In genomic region chr9:121285341-121286324, GRCm38 (mm10) we compare ENCODE assay signal across 8 mouse cellular contexts. TPM values are rescaled to one million over a fixed set of nuclear protein-coding genes. Genes with fewer than 3 reads are reported as not detected.
DNase-seq lines count a peak whose midpoint lies in the region; ATAC-seq and TF ChIP-seq lines count a peak whose summit lies in the region.

No protein-coding gene starts in this region.

- peak overlapping the region; percentile 41 for H3K9ac ChIP-seq in hindbrain, embryonic 14.5 days
- H3K9ac ChIP-seq in limb, embryonic 14.5 days (ENCODE audit: low read depth, low read length, severe bottlenecking) = peak overlapping the region; percentile 58
- H3K9ac ChIP-seq in midbrain, embryonic 14.5 days (replicated peaks; ENCODE audit: low read length) = peak overlapping the region; percentile 51; the same call in 1 of the 2 replicates

- no peak overlapping the region for H3K27ac ChIP-seq in hindbrain, embryonic 14.5 days
- 0 out of 2 replicates have a peak overlapping the region, but pooled peaks have one; percentile 43 for H3K27ac ChIP-seq in limb, embryonic 14.5 days (replicated peaks; ENCODE audit: low read depth, low read length)
- no peak overlapping the region for H3K27ac ChIP-seq in midbrain, embryonic 14.5 days (replicated peaks; ENCODE audit: low read depth, low read length)

- no peaks in the 10 kb centered on the region; the same call in 1 of the 2 replicates for H3K4me1 ChIP-seq in hindbrain, embryonic 14.5 days (replicated peaks; ENCODE audit: control insufficient read depth, insufficient read depth, low read length)
- H3K4me1 ChIP-seq in limb, embryonic 14.5 days (ENCODE audit: control insufficient read depth, insufficient read depth, low read length) = no peaks in the 10 kb centered on the region
- no peaks in the 10 kb centered on the region for H3K4me1 ChIP-seq in midbrain, embryonic 14.5 days (ENCODE audit: control insufficient read depth, insufficient read depth, low read length)

- WGBS in hindbrain, embryonic 14.5 days = 21% methylated on average over 29 of the region's 29 CpGs
- 28% methylated on average over 29 of the region's 29 CpGs for WGBS in limb, embryonic 14.5 days
- 19% methylated on average over 29 of the region's 29 CpGs for WGBS in midbrain, embryonic 14.5 days

- H3K4me2 ChIP-seq in hindbrain, embryonic 14.5 days (replicated peaks) = peak overlapping the region; percentile 59
- peak overlapping the region; percentile 61 for H3K4me2 ChIP-seq in limb, embryonic 14.5 days (replicated peaks; ENCODE audit: low read depth, low read length, severe bottlenecking)
- H3K4me2 ChIP-seq in midbrain, embryonic 14.5 days (ENCODE audit: low read length) = peak overlapping the region; percentile 66

- peak; percentile 24; the same call in 1 of the 2 replicates for TF ChIP-seq POLR2A in limb, embryonic 14.5 days (IDR thresholded peaks at IDR 0.05; ENCODE audit: borderline replicate concordance, extremely low read depth, insufficient read depth, insufficient read length)

- H3K9me3 ChIP-seq in hindbrain, embryonic 14.5 days (ENCODE audit: control insufficient read depth, low read length) = peaks cover 10% of the 10 kb centered on the region; the same call in 1 of the 2 replicates
- H3K9me3 ChIP-seq in limb, embryonic 14.5 days (ENCODE audit: control insufficient read depth, low read length) = no peaks in the 10 kb centered on the region
- H3K9me3 ChIP-seq in midbrain, embryonic 14.5 days (ENCODE audit: control insufficient read depth, low read length) = no peaks in the 10 kb centered on the region

- H3K36me3 ChIP-seq in hindbrain, embryonic 14.5 days (replicated peaks; ENCODE audit: control insufficient read depth, insufficient read depth) = no peaks in the 10 kb centered on the region
- H3K36me3 ChIP-seq in limb, embryonic 14.5 days (ENCODE audit: control insufficient read depth, insufficient read depth, low read length) = no peaks in the 10 kb centered on the region
- H3K36me3 ChIP-seq in midbrain, embryonic 14.5 days (ENCODE audit: control insufficient read depth, insufficient read depth, low read length) = no peaks in the 10 kb centered on the region

- no peaks in the 10 kb centered on the region for H3K27me3 ChIP-seq in hindbrain, embryonic 14.5 days (ENCODE audit: control insufficient read depth, insufficient read depth, low read length)
- no peaks in the 10 kb centered on the region for H3K27me3 ChIP-seq in limb, embryonic 14.5 days (ENCODE audit: control insufficient read depth, insufficient read depth, low read length)
- no peaks in the 10 kb centered on the region for H3K27me3 ChIP-seq in midbrain, embryonic 14.5 days (ENCODE audit: control insufficient read depth, insufficient read depth, low read length)

- ATAC-seq in hindbrain, embryonic 14.5 days (ENCODE audit: low FRiP score) = peak; percentile 70
- ATAC-seq in limb, embryonic 14.5 days (ENCODE audit: low FRiP score, low read depth) = peak; percentile 85
- peak; percentile 73; the same call in 1 of the 2 replicates for ATAC-seq in midbrain, embryonic 14.5 days (ENCODE audit: low FRiP score, low TSS enrichment)

- peak overlapping the region; percentile 36 for H3K4me3 ChIP-seq in hindbrain, embryonic 14.5 days (replicated peaks; ENCODE audit: low read length)
- H3K4me3 ChIP-seq in limb, embryonic 14.5 days (replicated peaks; ENCODE audit: low read length) = peak overlapping the region; percentile 45
- H3K4me3 ChIP-seq in midbrain, embryonic 14.5 days (replicated peaks; ENCODE audit: low read depth, low read length) = peak overlapping the region; percentile 44

- peak; percentile 47 for DNase-seq in ovary, adult 18-20 months (ENCODE audit: low spot score)
- DNase-seq in ovary, postnatal 14 days (ENCODE audit: low spot score) = no peak
- peak; percentile 59 for DNase-seq in c-Kit-positive CD71-positive TER-119-negative erythroid progenitor cells, embryonic 14.5 days (ENCODE audit: low read depth)
- DNase-seq in forelimb bud, embryonic 11.5 days (ENCODE audit: low read depth, low spot score) = peak; percentile 65
- DNase-seq in hindbrain, embryonic 14.5 days (ENCODE audit: low spot score) = peak; percentile 63
- peak; percentile 72 for DNase-seq in limb, embryonic 14.5 days (ENCODE audit: low spot score)
- DNase-seq in midbrain, embryonic 14.5 days = peak; percentile 77
- DNase-seq in spleen, postnatal 4 days (ENCODE audit: low spot score in 2 of 2) = peak; percentile 65 to 80

RNA-seq across cellular contexts. Expression of gene Ulk4, which starts 8.6 kb away (rescaled TPM):
- 50.0 and 65.6 TPM in 2 replicates for polyA plus RNA-seq in hindbrain, embryonic 14.5 days (2014; fragmentation: Nextera tagmentation; extraction: Ambion mirVana)
- 6.4 and 7.2 TPM in 2 replicates for polyA plus RNA-seq in limb, embryonic 14.5 days (2012; rRNA removed)
- 120 and 123 TPM in 2 replicates for polyA plus RNA-seq in limb, embryonic 14.5 days (2014; fragmentation: Nextera tagmentation; extraction: Ambion mirVana)
- polyA plus RNA-seq in midbrain, embryonic 14.5 days (2014; fragmentation: Nextera tagmentation; extraction: Ambion mirVana) = 75.7 and 79.0 TPM in 2 replicates

RNA-seq across cellular contexts. Expression of gene Trak1, which starts 11.7 kb away (rescaled TPM):
- polyA plus RNA-seq in hindbrain, embryonic 14.5 days (2014; fragmentation: Nextera tagmentation; extraction: Ambion mirVana) = 63.0 and 65.9 TPM in 2 replicates
- polyA plus RNA-seq in limb, embryonic 14.5 days (2012; rRNA removed) = 31.2 and 37.5 TPM in 2 replicates
- 20.0 and 20.8 TPM in 2 replicates for polyA plus RNA-seq in limb, embryonic 14.5 days (2014; fragmentation: Nextera tagmentation; extraction: Ambion mirVana)
- 47.0 and 53.6 TPM in 2 replicates for polyA plus RNA-seq in midbrain, embryonic 14.5 days (2014; fragmentation: Nextera tagmentation; extraction: Ambion mirVana)
